Mouse (Mus musculus): Measurements from ENCODE around the gene Gm28539. TPM values are rescaled to one million over a fixed set of nuclear protein-coding genes. Genes with fewer than 3 reads are reported as not detected.
"Not testable (repeated sequence)": the region's sequence is repeated elsewhere in the genome, so short reads cannot be mapped to it uniquely, and the experiment has no call there.

Gm28539 gene
- polyA plus RNA-seq, 1 experiment from 2014 or later, result not detected

- H3K27me3 ChIP-seq (ENCODE audit: low read depth, poor library complexity, severe bottlenecking), result no peaks in the 10 kb centered on the region
- WGBS, result 89% methylated on average over 5 of the region's 5 CpGs
- H3K27ac ChIP-seq (replicated peaks), result no peak overlapping the region
- H3K4me3 ChIP-seq, result no peak overlapping the region
- H3K9me3 ChIP-seq (replicated peaks), result no peaks in the 10 kb centered on the region
- no peak for DNase-seq (ENCODE audit: low spot score)
- no peaks in the 10 kb centered on the region for H3K4me1 ChIP-seq
- peaks cover 88% of the 10 kb centered on the region for H3K36me3 ChIP-seq
Measured at GRCm38 (mm10) chr16:18938321-18939082, 102.1 kb downstream of the Gm28539 start.

GRCm38 (mm10) chr16:18943906-18944305 lies 107.5 kb downstream of the Gm28539 start:
- H3K9me3 ChIP-seq (replicated peaks), result no peaks in the 10 kb centered on the region
- no peak overlapping the region for H3K27ac ChIP-seq (replicated peaks)
- H3K36me3 ChIP-seq, result peaks cover 89% of the 10 kb centered on the region
- no peak for DNase-seq (ENCODE audit: low spot score)
- no peaks in the 10 kb centered on the region for H3K4me1 ChIP-seq
- WGBS, result 94% methylated on average over 6 of the region's 6 CpGs
- no peak overlapping the region for H3K4me3 ChIP-seq
- H3K27me3 ChIP-seq (ENCODE audit: low read depth, poor library complexity, severe bottlenecking), result no peaks in the 10 kb centered on the region

GRCm38 (mm10) chr16:18948941-18949340 lies 112.6 kb downstream of the Gm28539 start:
- Histone ChIP-seq H3K27ac (replicated peaks) (no peak overlapping the region), H3K9me3 (replicated peaks) (no peaks in the 10 kb centered on the region), H3K4me3 (no peak overlapping the region), H3K27me3 (ENCODE audit: low read depth, poor library complexity, severe bottlenecking) (no peaks in the 10 kb centered on the region), H3K4me1 (no peaks in the 10 kb centered on the region), H3K36me3 (peaks cover 99% of the 10 kb centered on the region)
- no peak for DNase-seq (ENCODE audit: low spot score)
- 96% methylated on average over 9 of the region's 9 CpGs for WGBS

DNA sequence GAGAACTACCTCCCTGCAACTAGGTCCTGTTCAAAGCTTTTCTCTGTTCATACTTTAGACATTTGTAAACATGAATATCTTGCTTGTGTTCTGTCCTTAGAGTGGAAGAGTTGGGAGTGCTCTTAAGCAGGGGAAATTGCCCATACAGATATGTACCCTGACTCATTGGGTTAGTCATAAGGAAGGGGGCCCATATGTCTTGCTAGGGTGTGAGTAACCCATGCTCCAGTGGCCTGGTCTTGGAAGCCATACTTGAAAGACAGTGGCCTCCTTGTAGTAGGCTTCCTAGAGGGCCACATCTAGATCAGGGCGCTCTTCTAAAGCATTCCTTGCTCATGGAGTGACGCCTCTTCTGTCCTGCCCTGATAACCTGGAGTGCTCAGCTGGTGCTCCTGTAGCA lies 114.0 kb downstream of the Gm28539 start:
- H3K36me3 ChIP-seq, result peaks cover 100% of the 10 kb centered on the region
- no peaks in the 10 kb centered on the region for H3K9me3 ChIP-seq (replicated peaks)
- no peak overlapping the region for H3K27ac ChIP-seq (replicated peaks)
- DNase-seq (ENCODE audit: low spot score), result no peak
- no peaks in the 10 kb centered on the region for H3K4me1 ChIP-seq
- H3K27me3 ChIP-seq (ENCODE audit: low read depth, poor library complexity, severe bottlenecking), result no peaks in the 10 kb centered on the region
- 92% methylated on average over 2 of the region's 2 CpGs for WGBS
- H3K4me3 ChIP-seq, result no peak overlapping the region

DNA sequence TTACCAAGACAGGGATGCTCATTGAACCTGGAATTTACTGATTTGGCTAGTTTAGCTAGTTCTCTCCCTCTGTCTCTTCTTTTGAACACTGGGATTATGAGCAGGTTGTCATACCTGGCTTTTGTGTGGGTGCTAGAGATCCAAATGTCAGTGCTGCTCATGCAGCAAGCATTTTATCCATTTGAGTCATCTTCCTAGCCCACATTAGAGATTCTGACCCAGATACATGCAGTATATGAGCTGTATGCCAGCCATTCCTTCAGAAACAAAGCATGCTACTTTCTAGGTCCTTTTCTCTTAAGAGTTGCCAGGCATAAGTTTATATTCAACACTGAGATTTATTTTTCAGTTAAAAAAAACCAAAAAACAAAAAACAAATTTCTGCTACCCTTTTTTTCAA lies 116.4 kb downstream of the Gm28539 start:
- H3K27ac ChIP-seq (replicated peaks), result no peak overlapping the region
- H3K27me3 ChIP-seq (ENCODE audit: low read depth, poor library complexity, severe bottlenecking), result no peaks in the 10 kb centered on the region
- H3K4me3 ChIP-seq, result no peak overlapping the region
- H3K36me3 ChIP-seq, result peaks cover 100% of the 10 kb centered on the region
- H3K9me3 ChIP-seq (replicated peaks), result no peaks in the 10 kb centered on the region
- DNase-seq (ENCODE audit: low spot score), result no peak
- no peaks in the 10 kb centered on the region for H3K4me1 ChIP-seq

DNA sequence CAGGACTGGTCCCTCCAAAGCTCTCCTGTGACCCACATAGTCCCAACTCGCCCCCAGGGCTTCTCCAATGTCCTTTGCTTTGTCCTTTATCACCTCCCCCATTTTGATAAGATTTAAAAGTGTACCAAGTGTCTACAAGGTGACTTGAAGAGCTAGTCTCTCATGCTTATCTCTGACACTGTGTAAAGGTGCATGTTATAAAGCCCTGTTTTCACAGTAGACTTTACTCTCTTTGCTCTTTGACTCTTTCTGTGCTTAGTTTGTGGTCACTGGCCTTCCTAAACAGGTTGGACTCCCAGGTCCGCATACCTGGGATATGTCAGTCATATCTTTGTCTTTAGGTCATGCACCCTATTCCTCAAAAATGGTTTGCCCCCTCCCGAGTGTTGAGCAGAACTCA lies 118.7 kb downstream of the Gm28539 start:
- Histone ChIP-seq H3K9me3 (replicated peaks) (peaks cover 3% of the 10 kb centered on the region), H3K36me3 (peaks cover 92% of the 10 kb centered on the region), H3K27ac (replicated peaks) (no peak overlapping the region), H3K27me3 (ENCODE audit: low read depth, poor library complexity, severe bottlenecking) (no peaks in the 10 kb centered on the region), H3K4me1 (no peaks in the 10 kb centered on the region), H3K4me3 (no peak overlapping the region)
- no peak for DNase-seq (ENCODE audit: low spot score)
- WGBS, result 88% methylated on average over 3 of the region's 3 CpGs

DNA sequence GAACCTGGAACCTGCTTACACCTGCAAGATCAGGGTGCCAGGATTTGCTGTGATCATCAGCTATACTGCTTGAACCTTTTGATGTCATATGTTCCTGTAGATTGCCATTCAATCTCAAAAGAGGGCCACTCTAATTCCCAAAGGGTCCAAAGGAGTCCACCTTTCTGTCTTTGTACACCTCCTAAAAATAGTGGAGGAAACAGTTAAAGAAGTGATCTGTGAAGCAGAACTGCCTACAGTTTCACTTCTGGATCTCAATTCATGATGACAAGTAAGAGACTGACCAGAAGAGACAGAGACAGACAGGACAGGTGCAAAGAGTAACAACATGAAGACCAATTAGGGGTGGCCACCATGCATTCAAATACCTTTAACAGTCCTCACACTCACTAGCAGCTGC lies 127.1 kb downstream of the Gm28539 start:
- H3K27me3 ChIP-seq (ENCODE audit: low read depth, poor library complexity, severe bottlenecking), result no peaks in the 10 kb centered on the region
- H3K36me3 ChIP-seq, result peaks cover 90% of the 10 kb centered on the region
- peaks cover 19% of the 10 kb centered on the region for H3K9me3 ChIP-seq (replicated peaks)
- H3K27ac ChIP-seq (replicated peaks), result no peak overlapping the region
- H3K4me1 ChIP-seq, result no peaks in the 10 kb centered on the region
- H3K4me3 ChIP-seq, result no peak overlapping the region
- DNase-seq (ENCODE audit: low spot score), result no peak

GRCm38 (mm10) chr16:18969420-18970128 lies 133.2 kb downstream of the Gm28539 start:
- H3K4me3 ChIP-seq, result no peak overlapping the region
- 96% methylated on average over 9 of the region's 9 CpGs for WGBS
- peaks cover 87% of the 10 kb centered on the region for H3K36me3 ChIP-seq
- H3K27ac ChIP-seq (replicated peaks), result no peak overlapping the region
- no peak for DNase-seq (ENCODE audit: low spot score)
- H3K4me1 ChIP-seq, result no peaks in the 10 kb centered on the region
- H3K27me3 ChIP-seq (ENCODE audit: low read depth, poor library complexity, severe bottlenecking), result no peaks in the 10 kb centered on the region
- H3K9me3 ChIP-seq (replicated peaks), result no peaks in the 10 kb centered on the region; the same call in 1 of the 2 replicates

DNA sequence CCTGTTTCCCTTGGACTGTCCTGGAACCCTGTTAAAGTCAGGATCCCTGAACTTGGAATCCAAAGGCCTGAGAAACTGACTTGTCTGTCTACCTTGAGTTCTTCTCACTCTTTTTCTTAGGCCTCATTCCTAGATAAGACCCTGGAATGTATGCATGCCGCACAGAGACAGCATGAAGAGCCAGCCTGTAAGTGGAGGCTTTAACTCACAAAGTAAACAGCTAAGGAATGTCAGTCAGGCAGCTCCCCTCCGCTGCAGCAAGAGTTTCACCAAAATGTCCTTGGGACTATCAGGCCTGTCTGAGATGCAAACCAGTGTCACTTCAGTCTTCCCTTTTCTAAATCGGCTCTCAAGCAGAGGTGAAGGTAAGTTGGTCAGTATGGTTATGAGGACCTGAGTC lies 134.5 kb downstream of the Gm28539 start:
- H3K36me3 ChIP-seq, result peaks cover 83% of the 10 kb centered on the region
- H3K4me1 ChIP-seq, result no peaks in the 10 kb centered on the region
- no peak for DNase-seq (ENCODE audit: low spot score)
- H3K4me3 ChIP-seq, result no peak overlapping the region
- 80% methylated on average over 3 of the region's 3 CpGs for WGBS
- peaks cover 7% of the 10 kb centered on the region for H3K9me3 ChIP-seq (replicated peaks)
- no peak overlapping the region for H3K27ac ChIP-seq (replicated peaks)
- H3K27me3 ChIP-seq (ENCODE audit: low read depth, poor library complexity, severe bottlenecking), result no peaks in the 10 kb centered on the region

- H3K27ac ChIP-seq (replicated peaks); H3K4me3 ChIP-seq; DNase-seq (ENCODE audit: low spot score); H3K4me1 ChIP-seq; H3K27me3 ChIP-seq (ENCODE audit: low read depth, poor library complexity, severe bottlenecking): not testable (repeated sequence)
- Histone ChIP-seq H3K36me3 (peaks cover 49% of the 10 kb centered on the region), H3K9me3 (replicated peaks) (peaks cover 21% of the 10 kb centered on the region)
- WGBS, result 84% methylated on average over 23 of the region's 23 CpGs
Measured at GRCm38 (mm10) chr16:18975665-18976064, 139.3 kb downstream of the Gm28539 start.

DNA sequence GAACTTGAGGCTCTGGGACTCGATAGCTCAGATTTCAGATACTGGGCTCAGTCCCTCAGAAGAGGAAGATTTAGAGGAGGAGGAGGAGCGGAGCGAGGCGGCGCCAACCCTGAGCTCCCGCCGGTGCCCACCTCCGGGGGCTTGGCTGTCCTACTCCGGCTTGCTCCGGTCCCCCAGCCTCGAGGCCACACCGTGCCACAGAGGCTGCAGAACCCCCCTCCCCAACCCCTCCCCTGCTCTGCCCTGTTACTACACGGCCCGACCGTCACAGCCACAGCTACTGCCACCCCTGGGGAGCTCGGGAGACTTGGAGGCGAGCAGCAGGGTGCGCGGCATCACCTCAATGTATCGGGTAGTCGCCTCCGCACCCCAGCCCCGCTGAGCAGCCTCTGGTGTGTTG lies 139.9 kb downstream of the Gm28539 start:
- 79% methylated on average over 23 of the region's 23 CpGs for WGBS
- no peak overlapping the region for H3K4me3 ChIP-seq
- peaks cover 21% of the 10 kb centered on the region for H3K9me3 ChIP-seq (replicated peaks)
- peaks cover 42% of the 10 kb centered on the region for H3K36me3 ChIP-seq
- no peak overlapping the region for H3K27ac ChIP-seq (replicated peaks)
- peak; percentile 24 for DNase-seq (ENCODE audit: low spot score)
- no peaks in the 10 kb centered on the region for H3K27me3 ChIP-seq (ENCODE audit: low read depth, poor library complexity, severe bottlenecking)
- H3K4me1 ChIP-seq, result no peaks in the 10 kb centered on the region

GRCm38 (mm10) chr16:18986381-18986780 lies 150.0 kb downstream of the Gm28539 start:
- H3K27ac ChIP-seq (replicated peaks), result no peak overlapping the region
- H3K9me3 ChIP-seq (replicated peaks), result no peaks in the 10 kb centered on the region
- H3K4me3 ChIP-seq, result no peak overlapping the region
- no peaks in the 10 kb centered on the region for H3K27me3 ChIP-seq (ENCODE audit: low read depth, poor library complexity, severe bottlenecking)
- H3K36me3 ChIP-seq, result no peaks in the 10 kb centered on the region
- 97% methylated on average over 3 of the region's 3 CpGs for WGBS
- no peaks in the 10 kb centered on the region for H3K4me1 ChIP-seq
- DNase-seq (ENCODE audit: low spot score), result no peak

DNA sequence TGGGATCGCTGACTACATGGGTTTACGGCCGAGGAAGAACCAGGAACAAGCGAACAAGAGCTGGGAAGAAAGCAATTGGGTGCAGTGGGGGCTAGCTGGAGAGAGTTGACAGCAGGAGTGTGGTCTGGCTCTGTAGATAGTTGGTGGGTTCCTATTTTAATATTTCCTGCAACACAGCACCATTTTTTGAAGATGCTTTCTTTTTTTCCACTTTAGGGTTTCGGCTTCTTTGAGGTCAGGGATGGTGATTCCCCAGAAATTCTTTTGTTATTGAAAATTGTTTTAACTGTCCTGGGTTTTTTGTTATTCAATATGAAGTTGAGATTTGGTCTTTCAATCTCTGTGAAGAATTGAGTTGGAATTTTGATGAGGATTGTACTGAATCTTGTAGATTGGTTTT lies 150.5 kb downstream of the Gm28539 start:
- Histone ChIP-seq H3K27ac (replicated peaks) (no peak overlapping the region), H3K36me3 (no peaks in the 10 kb centered on the region), H3K9me3 (replicated peaks) (no peaks in the 10 kb centered on the region), H3K27me3 (ENCODE audit: low read depth, poor library complexity, severe bottlenecking) (no peaks in the 10 kb centered on the region), H3K4me3 (no peak overlapping the region), H3K4me1 (no peaks in the 10 kb centered on the region)
- 90% methylated on average over 5 of the region's 5 CpGs for WGBS
- DNase-seq (ENCODE audit: low spot score), result no peak
